Mouse (Mus musculus): ENCODE measurements around the gene 1700012B09Rik.

Gene 1700012B09Rik

DNA sequence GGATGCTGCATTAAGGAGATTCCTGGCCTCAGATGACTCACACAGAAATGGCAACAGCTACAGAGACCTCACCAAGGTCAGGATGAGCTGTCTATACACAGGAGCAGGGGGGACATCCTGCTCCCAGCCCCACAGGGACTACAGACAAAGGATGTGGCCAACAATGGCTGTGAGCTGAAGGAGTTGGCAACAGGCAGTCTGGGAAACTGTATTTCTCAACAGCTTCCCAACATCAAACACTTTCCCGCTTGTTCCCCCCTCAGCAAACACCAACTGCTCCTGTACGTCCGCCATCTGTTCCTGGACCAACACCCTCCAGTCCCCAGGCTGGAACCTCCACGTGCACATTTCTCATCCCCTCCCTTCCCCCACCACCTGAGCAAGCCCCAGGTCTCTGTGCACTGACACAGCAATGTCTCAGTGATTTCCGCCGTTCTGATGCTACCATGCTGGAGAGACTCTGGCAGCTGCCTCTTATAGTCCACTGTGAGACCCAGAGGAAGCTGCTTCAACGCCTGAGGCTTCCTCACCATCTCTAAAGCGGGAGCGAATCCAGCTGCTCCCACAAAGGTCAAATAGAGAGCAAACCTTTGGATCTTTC, 39.8 kb downstream of the 1700012B09Rik start:
- no peak for DNase-seq (ENCODE audit: low spot score)

- DNase-seq (ENCODE audit: low spot score) = no peak
These were observed 42.5 kb downstream of the 1700012B09Rik start for GRCm38 (mm10) chr9:14728365-14728764.

GRCm38 (mm10) chr9:14726629-14727028, 44.2 kb downstream of the 1700012B09Rik start:
- DNase-seq (ENCODE audit: low spot score) = no peak

GRCm38 (mm10) chr9:14726005-14726404, 44.8 kb downstream of the 1700012B09Rik start:
- DNase-seq (ENCODE audit: low spot score) = no peak

- no peak for DNase-seq (ENCODE audit: low spot score)
These were observed 45.9 kb downstream of the 1700012B09Rik start for GRCm38 (mm10) chr9:14724755-14725420.

GRCm38 (mm10) chr9:14721610-14722009, 49.2 kb downstream of the 1700012B09Rik start:
- DNase-seq (ENCODE audit: low spot score) = no peak

DNA sequence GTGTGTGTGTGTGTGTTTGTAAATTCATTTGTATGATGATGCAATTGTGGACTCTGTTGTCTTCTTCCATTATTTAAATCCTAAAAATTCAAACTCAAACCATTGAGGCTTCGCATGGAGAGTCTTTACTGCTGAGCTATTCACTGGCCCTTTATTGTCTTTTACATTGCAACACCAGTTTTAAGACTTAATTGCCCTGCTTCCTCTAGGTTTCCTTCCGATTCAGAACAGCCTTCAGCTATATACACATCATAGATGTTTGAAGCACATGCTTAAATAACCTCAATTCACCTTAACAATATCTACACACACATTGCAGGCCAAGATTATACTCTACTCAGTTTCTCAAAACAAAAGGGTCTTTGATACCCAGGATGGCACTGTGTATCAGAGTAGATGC, 50.4 kb downstream of the 1700012B09Rik start:
- DNase-seq (ENCODE audit: low spot score) = no peak

DNA sequence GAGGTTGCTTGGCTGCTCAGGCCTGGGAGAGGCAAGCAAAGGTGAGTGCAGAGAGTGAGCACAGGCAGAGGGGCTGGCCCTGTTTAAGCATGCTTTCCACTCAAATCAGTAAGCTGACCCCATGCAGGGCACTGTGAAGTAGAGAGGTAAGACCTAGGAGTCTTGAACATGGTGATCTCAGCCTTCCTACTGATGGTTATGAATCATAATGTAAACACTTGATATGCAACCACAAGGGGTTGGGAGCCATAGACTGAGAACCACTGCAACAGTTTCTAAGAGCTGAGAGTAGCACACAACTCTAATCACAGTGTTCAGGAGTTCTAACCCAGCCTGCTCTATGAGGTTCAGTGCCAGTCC, 52.5 kb downstream of the 1700012B09Rik start:
- no peak for DNase-seq (ENCODE audit: low spot score)

DNA sequence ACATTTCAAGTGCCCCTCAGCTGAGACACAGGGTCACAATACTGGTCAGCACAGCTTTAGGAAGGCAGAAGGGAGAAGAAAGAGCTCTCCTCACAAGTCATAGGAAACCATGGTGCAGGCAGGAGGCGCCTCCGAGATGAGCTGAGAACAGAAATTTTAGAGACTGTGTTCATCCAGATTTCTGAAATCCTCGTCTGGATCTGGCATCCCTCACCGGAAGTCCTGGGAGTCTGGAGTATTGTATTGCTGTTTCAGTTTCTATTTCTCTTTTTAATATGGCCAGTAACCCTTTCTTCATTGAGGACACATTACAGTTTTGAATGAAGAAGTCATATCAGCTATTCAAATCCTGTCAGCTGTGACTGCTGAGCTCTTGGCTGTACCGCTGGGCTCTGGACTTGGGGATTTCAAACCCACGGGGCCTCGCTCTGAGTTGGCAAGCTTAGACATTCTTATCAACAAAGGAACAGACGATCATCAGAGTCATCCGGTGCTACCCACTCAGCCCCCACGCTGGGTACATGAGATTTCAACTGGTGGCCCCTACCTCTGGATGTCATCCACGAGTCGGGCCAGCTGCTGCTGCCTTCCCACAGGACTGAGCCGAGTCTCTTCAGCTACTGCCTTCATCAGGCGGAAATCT, 53.0 kb downstream of the 1700012B09Rik start:
- no peak for DNase-seq (ENCODE audit: low spot score)

DNA sequence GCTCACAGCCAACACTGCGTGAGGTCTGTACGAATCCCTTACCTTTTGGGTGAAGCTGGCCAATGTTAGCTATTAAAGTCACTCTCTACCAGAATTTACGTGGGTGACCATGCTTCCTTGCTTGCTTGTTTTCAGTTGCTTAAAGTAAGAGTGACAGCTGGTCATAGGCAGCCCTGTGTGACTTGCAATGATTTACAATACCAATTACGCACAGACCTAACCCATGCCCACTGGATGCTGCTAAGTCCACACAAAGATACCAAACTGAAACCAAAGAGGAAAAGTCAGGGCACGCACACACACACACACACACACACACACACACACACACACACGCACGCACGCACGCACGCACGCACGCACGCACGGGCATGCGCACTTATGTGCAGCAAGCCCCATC, 55.6 kb downstream of the 1700012B09Rik start:
- DNase-seq (ENCODE audit: low spot score) = no peak

DNA sequence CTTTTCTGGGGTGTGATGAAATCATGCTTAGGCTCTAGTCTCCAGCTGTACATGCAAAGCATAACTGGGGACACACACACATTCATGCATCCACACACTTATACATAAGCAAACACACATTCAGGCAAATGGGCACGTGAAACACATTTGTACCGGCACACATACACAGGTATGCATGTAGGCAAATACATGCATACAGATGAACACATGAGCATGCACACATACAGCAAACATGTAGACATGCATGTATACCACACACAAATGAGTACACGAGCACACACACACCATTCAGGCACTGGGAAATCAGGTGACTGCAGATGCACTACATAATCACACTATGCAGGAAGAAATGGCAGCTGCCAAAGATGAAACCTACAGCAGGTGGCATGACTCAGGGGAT, 59.9 kb downstream of the 1700012B09Rik start:
- DNase-seq (ENCODE audit: low spot score) = no peak
